Mouse (Mus musculus) G1E (cell line): ENCODE data around the gene Nacc1. TPM values are rescaled to one million over a fixed set of nuclear protein-coding genes. Genes with fewer than 3 reads are reported as not detected.

ENCODE experiments used
- ATAC-seq: 2 replicates; pipeline ENCODE4 v1.8.0; 2016; ENCODE audit warnings: mild to moderate bottlenecking; ENCODE audit not compliant: insufficient number of reproducible peaks, poor library complexity, low FRiP score, severe bottlenecking; ENCODE audit errors: extremely low read depth
- DNase-seq: peaks from one replicate; pipeline ENCODE4 v3.0.0; 2012; ENCODE audit warnings: low spot score
- H3K27me3 ChIP-seq: 2 replicates; pipeline ENCODE4 v1.6.1; 2012; ENCODE audit warnings: mild to moderate bottlenecking, low read length, inconsistent platforms; ENCODE audit not compliant: insufficient read depth
- H3K36me3 ChIP-seq: replicated peaks from 2 replicates; pipeline ENCODE3; 2012; ENCODE audit warnings: mild to moderate bottlenecking, inconsistent platforms
- H3K4me1 ChIP-seq: 2 replicates; pipeline ENCODE4 v1.6.1; 2012; ENCODE audit warnings: low read depth, low read length, inconsistent platforms, mixed read lengths; ENCODE audit not compliant: insufficient read depth
- H3K4me3 ChIP-seq: 2 replicates; pipeline ENCODE4 v1.5.1; 2012; ENCODE audit warnings: low read depth, mild to moderate bottlenecking, inconsistent platforms, low read length, moderate library complexity, mixed read lengths
- H3K9me3 ChIP-seq: replicated peaks from 2 replicates; pipeline ENCODE4 v1.6.1; 2012; ENCODE audit warnings: inconsistent platforms
- CTCF ChIP-seq: IDR thresholded peaks from 2 replicates; pipeline ENCODE4 v1.5.1; 2012; ENCODE audit warnings: low read depth, low read length, inconsistent platforms, mixed read lengths
- GATA1 ChIP-seq: IDR thresholded peaks from 2 replicates; pipeline ENCODE4 v1.6.1; 2012; ENCODE audit warnings: borderline replicate concordance, low read length, inconsistent platforms, mixed read lengths
- GATA2 ChIP-seq: IDR thresholded peaks from 2 replicates; pipeline ENCODE4 v1.6.1; 2012; ENCODE audit warnings: low read depth, low read length, inconsistent platforms, borderline replicate concordance
- POLR2AphosphoS5 ChIP-seq: IDR thresholded peaks from 2 replicates; pipeline ENCODE4 v1.6.1; 2012; ENCODE audit warnings: low read depth, low read length, inconsistent platforms; ENCODE audit not compliant: insufficient replicate concordance
- TAL1 ChIP-seq: conservative IDR thresholded peaks from 2 replicates; pipeline ENCODE4 v1.6.1; 2012; ENCODE audit warnings: low read depth, low read length, inconsistent platforms, mixed read lengths
- polyA plus RNA-seq: library from polyadenylated mRNA; stranded (reverse); fragments of >175 nt; gene quantifications from 2 replicates; pipeline ENCODE4 v1.2.3, GENCODE M21; 2012
- total RNA-seq, 2 experiments: library from RNA; stranded (forward) in 1 of 2; stranded (reverse) in 1 of 2; fragments of 200-1000 nt in 1 of 2; fragments of >200 nt in 1 of 2; fragmentation: Nextera tagmentation in 1 of 2; gene quantifications; 2 replicates each; pipeline ENCODE4 v1.2.3; 2014 to 2017

Gene Nacc1
- total and polyA plus RNA-seq, 3 experiments: 48.1 to 207 (median 125) TPM

DNA sequence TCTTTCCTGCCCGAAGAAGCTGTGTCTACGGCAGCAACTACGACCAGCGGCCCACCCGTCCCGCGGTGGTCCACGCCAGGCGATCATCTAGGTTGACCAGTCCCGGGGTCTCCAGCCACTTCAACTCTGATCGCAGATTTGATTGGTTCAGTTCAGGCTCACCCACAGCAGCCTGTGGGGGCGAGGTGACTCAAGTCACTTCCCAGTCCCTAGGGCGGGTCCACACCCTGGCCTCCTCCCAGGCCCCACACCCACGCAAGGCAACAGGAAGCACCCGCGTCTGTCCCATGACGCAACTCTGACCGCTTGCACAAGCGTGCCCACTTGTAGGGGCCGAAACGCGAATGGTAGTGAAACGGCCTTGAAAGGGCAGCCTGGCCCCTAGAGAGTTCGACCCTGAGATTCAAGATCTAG, 26.2 kb downstream of the Nacc1 start:
- H3K36me3 ChIP-seq: peaks cover 19% of the 10 kb centered on the region
- ATAC-seq (peak; percentile 22; the same call in 1 of the 2 replicates), DNase-seq (peak; percentile 86)
- H3K4me1 ChIP-seq: peaks cover 59% of the 10 kb centered on the region
- no peak for TF ChIP-seq GATA1
- TF ChIP-seq POLR2AphosphoS5: 0 out of 2 replicates have a peak, but pooled peaks have one; percentile 66
- H3K27me3 ChIP-seq: no peaks in the 10 kb centered on the region
- H3K4me3 ChIP-seq: peak overlapping the region; percentile 83
- H3K9me3 ChIP-seq: no peaks in the 10 kb centered on the region

DNA sequence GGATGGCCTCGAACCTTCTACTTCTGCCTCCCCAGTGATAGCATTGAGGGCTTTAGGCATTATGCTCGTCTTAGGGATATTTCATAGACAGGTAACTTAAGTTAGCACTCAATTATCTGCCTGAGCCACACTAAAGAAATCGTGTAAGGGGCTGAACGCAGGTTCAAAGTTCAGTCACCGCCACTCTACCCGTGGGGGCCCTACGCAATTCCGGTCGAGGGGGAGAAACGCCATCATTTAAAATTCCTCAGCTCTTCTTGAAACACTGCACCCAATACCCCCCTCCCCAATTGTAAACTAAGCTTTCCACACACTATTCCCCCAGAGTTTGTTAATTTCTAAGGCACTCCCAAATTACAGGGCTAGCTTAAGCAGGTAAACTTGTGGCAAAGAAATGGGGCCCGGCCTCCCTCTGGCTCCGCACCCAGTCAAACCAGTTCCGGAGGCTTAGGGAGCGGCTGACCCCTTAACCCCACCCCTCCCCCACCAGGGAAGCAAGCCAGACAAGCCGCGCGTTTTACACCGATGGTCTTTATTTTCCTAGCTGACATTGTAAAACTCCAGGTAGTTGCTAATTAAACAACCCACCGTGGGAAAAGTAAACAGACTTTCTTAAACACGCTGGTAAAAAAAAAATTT, 26.7 kb downstream of the Nacc1 start:
- H3K4me1 ChIP-seq: peaks cover 59% of the 10 kb centered on the region
- TF ChIP-seq CTCF: no peak
- H3K36me3 ChIP-seq: peaks cover 16% of the 10 kb centered on the region
- no peaks in the 10 kb centered on the region for H3K27me3 ChIP-seq
- ATAC-seq: no peak
- peak; percentile 40 for DNase-seq
- no peaks in the 10 kb centered on the region for H3K9me3 ChIP-seq
- peak overlapping the region; percentile 83 for H3K4me3 ChIP-seq

GRCm38 (mm10) chr8:84659936-84660818, 27.5 kb downstream of the Nacc1 start:
- Histone ChIP-seq H3K4me3 (peak overlapping the region; percentile 83), H3K4me1 (peaks cover 59% of the 10 kb centered on the region), H3K27me3 (no peaks in the 10 kb centered on the region), H3K9me3 (no peaks in the 10 kb centered on the region), H3K36me3 (peaks cover 16% of the 10 kb centered on the region)
- peak; percentile 74 for DNase-seq
- ATAC-seq: peak; percentile 31
- 0 out of 2 replicates have a peak, but pooled peaks have one; percentile 60 for TF ChIP-seq POLR2AphosphoS5
- no peak for TF ChIP-seq CTCF
- TF ChIP-seq TAL1: no peak
- TF ChIP-seq GATA1: no peak
- TF ChIP-seq GATA2: no peak

- H3K36me3 ChIP-seq: peaks cover 16% of the 10 kb centered on the region
- no peaks in the 10 kb centered on the region for H3K27me3 ChIP-seq
- no peak overlapping the region for H3K4me3 ChIP-seq
- peaks cover 63% of the 10 kb centered on the region for H3K4me1 ChIP-seq
- TF ChIP-seq CTCF (no peak), TAL1 (no peak), GATA2 (no peak), POLR2AphosphoS5 (no peak; the same call in 1 of the 2 replicates), GATA1 (no peak)
- no peak for DNase-seq
- no peak for ATAC-seq
- no peaks in the 10 kb centered on the region for H3K9me3 ChIP-seq
These were observed 28.7 kb downstream of the Nacc1 start for GRCm38 (mm10) chr8:84658951-84659350.

- H3K4me3 ChIP-seq: peak overlapping the region; percentile 15; the same call in 1 of the 2 replicates
These were observed 30.0 kb downstream of the Nacc1 start for GRCm38 (mm10) chr8:84657680-84658079.

DNA sequence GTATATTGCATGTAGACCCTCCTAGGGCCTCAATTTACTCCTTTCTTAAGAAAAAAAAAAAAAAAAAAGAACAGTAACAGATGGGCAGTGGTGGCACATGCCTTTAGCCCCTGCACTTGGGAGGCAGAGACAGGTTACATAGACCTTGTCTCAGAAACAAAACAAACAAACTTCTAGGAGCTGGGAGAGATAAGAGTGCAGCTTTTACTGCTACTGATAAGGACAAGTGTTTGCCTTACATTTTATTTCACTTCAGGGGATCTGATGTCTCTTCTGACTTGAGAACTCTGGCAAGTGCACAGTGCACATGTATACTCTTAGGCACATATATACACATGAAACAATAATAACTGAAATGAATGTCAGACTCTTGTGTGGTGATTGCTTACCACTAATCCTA, 30.5 kb downstream of the Nacc1 start:
- Histone ChIP-seq H3K4me1 (peaks cover 58% of the 10 kb centered on the region), H3K4me3 (peak overlapping the region; percentile 72), H3K36me3 (peaks cover 16% of the 10 kb centered on the region), H3K9me3 (no peaks in the 10 kb centered on the region), H3K27me3 (no peaks in the 10 kb centered on the region)
- peak; percentile 12; the same call in 1 of the 2 replicates for ATAC-seq
- TF ChIP-seq TAL1 (peak; percentile 37; the same call in 1 of the 2 replicates), GATA1 (no peak)
- no peak for DNase-seq

More at GRCm38 (mm10) chr8:84657680-84658079, 30.0 kb downstream of the Nacc1 start:
- H3K9me3 ChIP-seq: no peaks in the 10 kb centered on the region
- peaks cover 58% of the 10 kb centered on the region for H3K4me1 ChIP-seq
- H3K36me3 ChIP-seq: peaks cover 16% of the 10 kb centered on the region
- no peaks in the 10 kb centered on the region for H3K27me3 ChIP-seq
- DNase-seq: no peak
- TF ChIP-seq POLR2AphosphoS5 (no peak), GATA2 (no peak), TAL1 (no peak), CTCF (no peak), GATA1 (no peak)
- ATAC-seq: no peak
